Mouse (Mus musculus) MEL-GATA-1-ER (cell line): Measurements from ENCODE around the gene Mthfd2.

ENCODE experiments used
- DNase-seq: peaks from one replicate; pipeline ENCODE4 v3.0.0-alpha.2; 2012; ENCODE audit warnings: low read depth; ENCODE audit errors: extremely low read depth

Gene Mthfd2

GRCm38 (mm10) chr6:83268144-83269010 lies 57.3 kb downstream of the Mthfd2 start:
- DNase-seq, result peak; percentile 37

GRCm38 (mm10) chr6:83267616-83268015 lies 58.1 kb downstream of the Mthfd2 start:
- no peak for DNase-seq

GRCm38 (mm10) chr6:83265653-83266052 lies 60.1 kb downstream of the Mthfd2 start:
- no peak for DNase-seq

- DNase-seq, result peak; percentile 41
Observed at GRCm38 (mm10) chr6:83265253-83265652, 60.5 kb downstream of the Mthfd2 start.

- DNase-seq, result no peak
Observed at GRCm38 (mm10) chr6:83264516-83264915, 61.2 kb downstream of the Mthfd2 start.
